Mouse (Mus musculus) heart, postnatal 0 days (tissue): ENCODE results near the gene Rbak.
"Not testable (repeated sequence)": the region's sequence is repeated elsewhere in the genome, so short reads cannot be mapped to it uniquely, and the experiment has no call there.

Source experiments
- CTCF ChIP-seq: IDR thresholded peaks from 2 replicates; pipeline ENCODE4 v1.5.1; 2016; ENCODE audit warnings: antibody characterized with exemption, control low read depth, low read depth
- EP300 ChIP-seq: IDR thresholded peaks from 2 replicates; pipeline ENCODE4 v1.6.1; 2016; ENCODE audit warnings: antibody characterized with exemption, low read depth

DNA sequence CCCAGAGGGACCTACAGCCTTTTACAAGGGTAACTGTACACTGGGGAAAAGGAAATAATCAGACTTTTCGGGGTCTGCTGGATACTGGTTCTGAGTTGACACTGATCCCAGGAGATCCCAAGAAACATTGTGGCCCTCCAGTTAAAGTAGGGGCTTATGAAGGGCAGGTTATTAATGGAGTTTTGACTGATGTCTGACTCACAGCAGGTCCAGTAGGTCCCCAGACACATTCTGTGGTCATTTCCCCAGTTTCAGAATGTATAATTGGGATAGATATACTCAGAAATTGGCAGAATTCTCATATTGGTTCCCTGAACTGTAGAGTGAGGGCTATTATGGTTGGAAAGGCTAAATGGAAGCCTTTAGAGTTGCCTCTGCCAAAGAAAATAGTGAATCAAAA, 7.4 kb upstream of the Rbak start:
- not testable (repeated sequence) for TF ChIP-seq CTCF, EP300
